Mouse (Mus musculus) spleen, adult 12 weeks (tissue): ENCODE measurements around the gene Phf3.

ENCODE experiments used
- DNase-seq: peaks from one replicate; pipeline ENCODE4 v3.0.0; 2022; ENCODE audit warnings: low spot score

The Phf3 gene

GRCm38 (mm10) chr1:30819414-30819813 is 54.3 kb downstream of the Phf3 start:
- DNase-seq = no peak

DNA sequence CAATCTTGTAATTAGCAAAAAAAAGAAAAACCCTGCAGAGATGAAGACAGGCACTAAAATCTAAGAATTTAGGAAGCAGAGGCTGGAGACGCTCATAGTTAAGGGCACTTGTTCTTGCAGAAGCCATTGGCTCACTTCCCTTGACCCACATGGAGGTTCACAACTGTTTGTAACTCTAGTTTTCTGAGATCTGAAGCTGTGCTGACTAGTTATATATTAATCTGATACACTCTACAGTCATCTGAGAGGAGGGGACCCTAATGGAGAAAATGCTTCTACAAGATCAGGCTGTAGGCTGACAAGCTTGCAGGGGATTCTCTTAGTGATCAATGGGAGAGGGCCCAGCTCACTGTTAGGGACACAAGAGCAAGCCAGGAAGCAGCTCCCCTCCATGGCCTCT is 58.1 kb downstream of the Phf3 start:
- DNase-seq = no peak

DNA sequence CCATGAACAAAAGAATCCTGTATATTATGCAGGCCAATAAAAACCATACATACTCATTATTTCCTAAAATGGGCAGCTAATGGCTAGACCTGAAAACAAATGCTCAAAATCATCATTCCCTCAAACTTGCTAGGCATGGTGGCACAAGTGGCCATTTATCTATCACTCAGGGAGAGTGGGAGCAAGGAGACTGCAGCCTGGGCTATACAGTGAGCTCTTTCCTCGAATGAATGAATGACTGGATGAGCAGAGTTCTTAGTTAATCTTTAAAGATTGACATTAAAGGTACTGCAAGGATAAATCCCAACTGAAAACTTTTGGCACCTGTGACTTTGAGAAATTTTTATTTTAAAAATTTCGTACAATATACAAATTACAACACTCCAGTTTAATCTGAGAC is 58.7 kb downstream of the Phf3 start:
- no peak for DNase-seq

DNA sequence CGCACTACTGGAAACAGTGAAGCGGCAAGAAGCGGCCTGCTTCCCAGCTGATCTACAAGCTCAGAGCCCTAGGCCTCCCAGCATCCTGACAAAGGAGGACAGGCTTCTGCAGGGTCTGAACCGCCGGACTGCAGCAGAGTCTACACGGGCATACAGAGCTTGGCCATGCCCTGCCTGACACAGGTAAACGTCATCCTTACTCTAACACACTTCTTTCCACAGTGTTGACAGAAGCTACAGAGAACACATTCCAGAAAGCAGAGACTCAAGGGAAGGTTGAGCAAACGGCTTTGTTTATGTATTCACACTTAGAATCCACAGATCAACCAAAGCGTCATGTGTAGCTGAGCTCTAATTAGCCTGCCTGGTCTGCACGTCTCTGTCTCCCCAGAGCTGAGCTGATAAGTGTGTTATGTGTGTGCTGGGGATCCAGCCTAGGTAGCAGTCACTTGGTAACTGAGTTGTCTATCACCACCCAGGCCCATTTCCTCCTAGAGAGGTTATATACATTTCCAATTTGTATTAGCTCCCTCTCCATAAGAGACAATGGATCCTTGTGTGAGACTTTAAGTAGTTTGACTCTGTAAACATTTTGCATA is 65.5 kb downstream of the Phf3 start:
- no peak for DNase-seq

DNA sequence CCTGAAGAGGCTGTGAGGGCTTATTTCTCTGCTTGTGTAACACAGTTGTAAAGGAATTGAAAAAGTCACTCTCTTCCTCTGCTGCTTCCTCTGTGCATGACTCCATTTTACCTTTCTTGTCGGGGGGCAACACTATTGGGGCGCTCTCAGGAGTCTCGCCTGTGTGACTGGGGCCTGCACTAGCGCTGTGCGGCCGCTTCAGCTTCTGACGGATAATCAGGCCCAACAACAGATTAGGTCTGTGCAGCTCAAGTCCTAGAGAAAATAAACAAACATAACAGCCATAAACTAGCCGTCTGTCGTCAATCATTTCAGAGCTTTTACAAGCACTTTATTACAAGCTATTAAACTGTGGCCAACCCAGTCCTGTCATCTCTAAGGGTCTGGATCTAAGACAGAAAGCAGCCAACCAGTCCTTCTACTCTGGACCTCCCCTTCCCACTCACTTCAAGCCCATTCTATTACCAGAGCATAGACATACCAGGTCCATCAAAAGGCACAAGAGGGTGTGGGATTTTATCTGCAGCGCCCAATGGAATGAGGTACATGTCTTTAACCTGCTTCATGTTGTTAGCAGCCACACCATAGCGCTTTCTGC is 67.9 kb downstream of the Phf3 start:
- DNase-seq = no peak

GRCm38 (mm10) chr1:30804919-30805318 is 68.8 kb downstream of the Phf3 start:
- DNase-seq = no peak

DNA sequence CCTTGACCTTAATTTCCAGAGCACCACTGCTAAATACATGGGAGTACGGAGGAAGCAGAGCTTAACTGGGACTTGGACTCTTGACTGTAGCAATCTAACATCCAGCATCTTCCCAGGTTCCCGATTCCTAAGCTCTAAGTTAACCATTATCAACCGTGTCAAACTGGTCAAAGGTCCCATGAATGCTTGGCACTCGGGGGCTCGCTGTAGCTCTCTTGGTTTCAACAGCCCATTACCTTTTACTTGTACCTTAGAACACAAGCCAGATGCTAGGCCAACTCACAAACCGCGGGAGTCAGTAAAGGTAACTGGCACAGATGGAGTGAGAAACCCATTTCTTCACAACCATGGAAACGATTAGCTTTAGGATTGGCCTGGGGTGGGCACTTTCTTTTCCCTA is 71.8 kb downstream of the Phf3 start:
- no peak for DNase-seq

GRCm38 (mm10) chr1:30799277-30799834 is 74.4 kb downstream of the Phf3 start:
- no peak for DNase-seq

- no peak for DNase-seq
Observed at GRCm38 (mm10) chr1:30794606-30795005, 79.1 kb downstream of the Phf3 start.

- DNase-seq = no peak
Observed at GRCm38 (mm10) chr1:30793357-30793883, 80.3 kb downstream of the Phf3 start.

- no peak for DNase-seq
Observed at GRCm38 (mm10) chr1:30792935-30793334, 80.8 kb downstream of the Phf3 start.

- DNase-seq = no peak
Observed at GRCm38 (mm10) chr1:30790220-30790619, 83.5 kb downstream of the Phf3 start.

DNA sequence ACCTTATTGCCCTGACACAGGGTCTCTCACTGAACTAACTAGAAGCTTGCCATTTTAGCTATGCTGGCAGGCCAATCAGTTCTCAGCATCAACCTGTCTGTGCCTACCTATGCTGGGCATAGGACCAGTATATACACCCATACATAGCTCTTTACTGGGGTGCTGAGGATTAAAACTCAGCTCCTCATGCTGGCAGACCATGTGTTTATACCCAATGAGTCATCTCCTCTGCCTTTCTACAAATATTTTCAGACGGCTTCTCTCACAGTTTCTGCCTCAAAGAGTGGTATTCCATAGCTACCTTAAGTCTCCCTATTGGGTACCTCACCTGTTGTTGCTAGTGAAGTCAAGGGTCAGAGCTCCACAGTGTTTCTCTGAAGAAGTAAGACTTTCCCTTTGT is 84.0 kb downstream of the Phf3 start:
- DNase-seq = no peak

- DNase-seq = no peak
Observed at GRCm38 (mm10) chr1:30789001-30789400, 84.7 kb downstream of the Phf3 start.

- DNase-seq = no peak
Observed at GRCm38 (mm10) chr1:30786583-30786982, 87.1 kb downstream of the Phf3 start.

- DNase-seq = no peak
Observed at GRCm38 (mm10) chr1:30783741-30784140, 90.0 kb downstream of the Phf3 start.

DNA sequence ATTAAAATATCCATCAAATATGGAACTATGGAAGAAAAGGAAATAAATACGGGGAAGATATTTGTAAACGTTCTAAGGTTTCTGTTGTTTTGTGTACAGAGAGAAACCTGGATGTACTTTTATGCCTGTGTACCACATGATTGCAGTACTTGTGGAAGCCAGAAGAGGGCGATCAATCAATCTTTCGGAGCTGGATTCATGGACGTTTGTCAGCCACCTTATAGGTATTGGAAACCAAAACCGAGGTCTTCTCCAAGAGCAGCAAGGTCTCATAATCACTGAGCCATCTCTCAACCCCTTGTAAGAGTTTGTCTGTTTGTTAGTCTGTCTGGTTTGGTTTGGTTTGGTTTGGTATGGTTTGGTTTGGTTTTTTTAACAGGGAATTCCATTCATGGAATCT is 93.4 kb downstream of the Phf3 start:
- DNase-seq = no peak

GRCm38 (mm10) chr1:30779562-30779961 is 94.2 kb downstream of the Phf3 start:
- no peak for DNase-seq

DNA sequence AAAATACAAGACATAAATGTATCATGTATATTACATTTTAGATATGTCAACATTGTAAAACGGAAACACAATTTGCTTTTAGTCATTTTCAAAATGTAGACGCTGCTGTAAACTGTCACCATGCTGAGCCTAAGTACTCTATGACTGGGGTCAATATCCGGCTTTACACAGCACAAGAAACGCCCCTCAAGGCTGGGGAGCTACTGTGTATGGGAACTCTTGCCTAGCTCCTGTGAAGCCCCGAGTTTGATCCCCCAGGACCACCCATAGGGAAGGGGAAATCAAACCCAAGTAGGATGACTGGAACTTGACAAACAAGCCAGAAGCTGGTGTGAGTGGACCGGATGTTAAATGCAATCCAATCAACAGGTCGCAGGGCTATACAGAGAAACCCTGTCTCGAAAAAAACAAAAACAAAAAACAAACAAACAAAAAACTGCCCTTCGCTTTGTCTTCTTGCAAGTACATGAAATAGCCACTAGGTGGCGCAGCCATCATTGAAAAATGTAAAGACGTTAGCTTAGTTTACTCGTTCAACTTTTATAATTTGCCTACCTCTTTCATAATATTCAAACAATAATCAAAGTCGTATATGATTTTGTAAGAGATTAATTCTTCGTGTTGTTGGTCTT is 95.2 kb downstream of the Phf3 start:
- no peak for DNase-seq

DNA sequence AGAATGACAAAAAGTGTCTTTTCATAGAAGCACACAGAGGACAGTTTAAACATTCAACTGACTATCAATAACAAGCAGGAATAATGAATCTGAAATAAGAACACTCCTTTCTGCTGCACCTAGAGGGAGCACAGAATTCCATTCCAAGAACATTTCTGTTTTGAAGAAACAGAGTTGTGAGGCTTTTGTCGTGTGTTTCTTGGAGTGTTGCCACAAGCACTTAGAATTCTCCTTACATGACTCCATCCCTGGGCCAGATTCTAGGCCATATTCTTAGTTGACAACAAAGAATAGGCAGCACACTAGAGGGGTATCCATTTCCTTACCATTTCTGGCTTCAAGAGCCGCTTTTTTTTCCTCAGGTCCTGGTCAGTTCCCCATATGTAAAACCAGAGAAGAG is 97.5 kb downstream of the Phf3 start:
- DNase-seq = no peak

DNA sequence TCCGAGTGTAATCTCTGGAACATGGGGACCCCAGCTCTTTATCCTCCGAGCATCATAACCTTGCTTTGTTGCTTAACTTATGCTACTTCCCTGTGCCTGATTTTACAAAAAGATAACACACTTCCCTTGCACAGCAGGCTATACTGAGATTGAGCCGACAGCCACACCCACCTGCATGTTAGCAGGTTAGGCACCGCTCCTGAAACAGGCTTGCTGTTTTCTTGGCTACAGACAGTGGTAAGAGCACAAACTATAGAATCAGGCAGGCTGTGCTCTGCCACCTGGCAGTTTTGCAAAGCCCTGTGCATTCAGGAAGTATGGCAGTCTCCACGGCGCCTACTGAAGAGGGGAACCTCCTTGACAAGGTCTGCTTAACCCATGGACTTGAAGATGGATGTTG is 100.1 kb downstream of the Phf3 start:
- DNase-seq = no peak

GRCm38 (mm10) chr1:30772851-30773250 is 100.9 kb downstream of the Phf3 start:
- DNase-seq = no peak

GRCm38 (mm10) chr1:30771772-30772171 is 101.9 kb downstream of the Phf3 start:
- DNase-seq = no peak
